Mouse (Mus musculus): ENCODE measurements at regions not wholly inside any gene's neighbourhood (a gene's known extent, or its start where the extent isn't known, plus 50 kb on each side); places are given as distances from the start of the nearest gene placed in this dataset.

GRCm38 (mm10) chr5:75280698-75281097 is 128.6 kb downstream of the Pdgfra start:
- Histone ChIP-seq H3K9ac (no peak overlapping the region), H3K36me3 (no peaks in the 10 kb centered on the region), H3K4me1 (no peaks in the 10 kb centered on the region), H3K4me2 (no peak overlapping the region), H3K4me3 (replicated peaks) (no peak overlapping the region), H3K9me3 (replicated peaks) (no peaks in the 10 kb centered on the region), H3K27ac (no peak overlapping the region), H3K27me3 (no peaks in the 10 kb centered on the region)
- ATAC-seq (replicated peaks; ENCODE audit: low FRiP score), result no peak
- 74% methylated on average over 3 of the region's 3 CpGs for WGBS

- Histone ChIP-seq H3K9ac (no peak overlapping the region), H3K27me3 (no peaks in the 10 kb centered on the region), H3K4me3 (replicated peaks) (no peak overlapping the region), H3K4me1 (no peaks in the 10 kb centered on the region), H3K36me3 (no peaks in the 10 kb centered on the region), H3K27ac (no peak overlapping the region), H3K9me3 (replicated peaks) (no peaks in the 10 kb centered on the region), H3K4me2 (no peak overlapping the region)
- no peak for ATAC-seq (replicated peaks; ENCODE audit: low FRiP score)
- 80% methylated on average over 7 of the region's 7 CpGs for WGBS
These were observed 129.4 kb downstream of the Pdgfra start for GRCm38 (mm10) chr5:75281510-75281909.

- H3K4me1 ChIP-seq, result no peaks in the 10 kb centered on the region
- H3K36me3 ChIP-seq, result no peaks in the 10 kb centered on the region
- no peak for ATAC-seq (replicated peaks; ENCODE audit: low FRiP score)
- no peak overlapping the region for H3K27ac ChIP-seq
- H3K9ac ChIP-seq, result no peak overlapping the region
- H3K4me2 ChIP-seq, result no peak overlapping the region
- H3K27me3 ChIP-seq, result no peaks in the 10 kb centered on the region
- no peak overlapping the region for H3K4me3 ChIP-seq (replicated peaks)
- 58% methylated on average over 4 of the region's 4 CpGs for WGBS
- no peaks in the 10 kb centered on the region for H3K9me3 ChIP-seq (replicated peaks)
These were observed 130.5 kb downstream of the Pdgfra start for GRCm38 (mm10) chr5:75282617-75283016.

- no peak for ATAC-seq (replicated peaks; ENCODE audit: low FRiP score)
- Histone ChIP-seq H3K36me3 (no peaks in the 10 kb centered on the region), H3K9ac (no peak overlapping the region), H3K4me1 (no peaks in the 10 kb centered on the region), H3K9me3 (replicated peaks) (no peaks in the 10 kb centered on the region), H3K4me2 (no peak overlapping the region), H3K4me3 (replicated peaks) (no peak overlapping the region), H3K27ac (no peak overlapping the region), H3K27me3 (no peaks in the 10 kb centered on the region)
- 86% methylated on average over 5 of the region's 5 CpGs for WGBS
These were observed 131.7 kb downstream of the Pdgfra start for GRCm38 (mm10) chr5:75283841-75284240.

GRCm38 (mm10) chr5:75285950-75286349 is 133.9 kb downstream of the Pdgfra start:
- Histone ChIP-seq H3K9me3 (replicated peaks) (no peaks in the 10 kb centered on the region), H3K9ac (no peak overlapping the region), H3K4me3 (replicated peaks) (no peak overlapping the region), H3K4me1 (no peaks in the 10 kb centered on the region), H3K36me3 (no peaks in the 10 kb centered on the region), H3K27me3 (no peaks in the 10 kb centered on the region), H3K4me2 (no peak overlapping the region), H3K27ac (no peak overlapping the region)
- 72% methylated on average over 10 of the region's 10 CpGs for WGBS
- no peak for ATAC-seq (replicated peaks; ENCODE audit: low FRiP score)

GRCm38 (mm10) chr5:75295676-75296075 is 143.6 kb downstream of the Pdgfra start:
- H3K9me3 ChIP-seq (replicated peaks), result no peaks in the 10 kb centered on the region

GRCm38 (mm10) chr5:75312897-75313296 is 160.8 kb downstream of the Pdgfra start:
- no peak overlapping the region for H3K4me3 ChIP-seq (replicated peaks)
- no peak overlapping the region for H3K27ac ChIP-seq
- H3K36me3 ChIP-seq, result no peaks in the 10 kb centered on the region
- no peaks in the 10 kb centered on the region for H3K9me3 ChIP-seq (replicated peaks)
- ATAC-seq (replicated peaks; ENCODE audit: low FRiP score), result no peak
- no peak overlapping the region for H3K9ac ChIP-seq
- WGBS, result 86% methylated on average over 1 of the region's 1 CpGs
- H3K4me1 ChIP-seq, result no peaks in the 10 kb centered on the region
- no peaks in the 10 kb centered on the region for H3K27me3 ChIP-seq
- no peak overlapping the region for H3K4me2 ChIP-seq

More at GRCm38 (mm10) chr5:75295676-75296075, 143.6 kb downstream of the Pdgfra start:
- H3K4me2 ChIP-seq, result no peak overlapping the region
- WGBS, result 79% methylated on average over 2 of the region's 2 CpGs
- no peaks in the 10 kb centered on the region for H3K4me1 ChIP-seq
- H3K27me3 ChIP-seq, result no peaks in the 10 kb centered on the region
- H3K36me3 ChIP-seq, result no peaks in the 10 kb centered on the region
- H3K4me3 ChIP-seq (replicated peaks), result no peak overlapping the region
- H3K27ac ChIP-seq, result no peak overlapping the region
- no peak overlapping the region for H3K9ac ChIP-seq
- ATAC-seq (replicated peaks; ENCODE audit: low FRiP score), result no peak

GRCm38 (mm10) chr5:75315956-75316355 is 163.9 kb downstream of the Pdgfra start:
- Histone ChIP-seq H3K9ac (no peak overlapping the region), H3K9me3 (replicated peaks) (no peaks in the 10 kb centered on the region), H3K4me1 (no peaks in the 10 kb centered on the region), H3K36me3 (no peaks in the 10 kb centered on the region), H3K4me3 (replicated peaks) (no peak overlapping the region), H3K27ac (no peak overlapping the region), H3K4me2 (no peak overlapping the region), H3K27me3 (no peaks in the 10 kb centered on the region)
- WGBS, result 79% methylated on average over 1 of the region's 1 CpGs
- no peak for ATAC-seq (replicated peaks; ENCODE audit: low FRiP score)

GRCm38 (mm10) chr5:75320536-75320935 is 168.4 kb downstream of the Pdgfra start:
- Histone ChIP-seq H3K4me1 (no peaks in the 10 kb centered on the region), H3K4me3 (replicated peaks) (no peak overlapping the region), H3K27ac (no peak overlapping the region), H3K9ac (no peak overlapping the region), H3K9me3 (replicated peaks) (no peaks in the 10 kb centered on the region), H3K27me3 (no peaks in the 10 kb centered on the region), H3K4me2 (no peak overlapping the region), H3K36me3 (no peaks in the 10 kb centered on the region)
- 59% methylated on average over 2 of the region's 2 CpGs for WGBS
- no peak for ATAC-seq (replicated peaks; ENCODE audit: low FRiP score)

- H3K4me1 ChIP-seq, result peaks cover 11% of the 10 kb centered on the region; the same call in 1 of the 2 replicates
- H3K9ac ChIP-seq, result no peak overlapping the region
- ATAC-seq (replicated peaks; ENCODE audit: low FRiP score), result no peak
- no peaks in the 10 kb centered on the region for H3K36me3 ChIP-seq
- no peak overlapping the region for H3K4me2 ChIP-seq
- 83% methylated on average over 3 of the region's 3 CpGs for WGBS
- no peak overlapping the region for H3K27ac ChIP-seq
- no peaks in the 10 kb centered on the region for H3K27me3 ChIP-seq
- H3K9me3 ChIP-seq (replicated peaks), result no peaks in the 10 kb centered on the region
- no peak overlapping the region for H3K4me3 ChIP-seq (replicated peaks)
These were observed 182.0 kb downstream of the Pdgfra start for GRCm38 (mm10) chr5:75334050-75334449.

- H3K27me3 ChIP-seq, result no peaks in the 10 kb centered on the region
- H3K36me3 ChIP-seq, result no peaks in the 10 kb centered on the region
- no peak overlapping the region for H3K4me2 ChIP-seq
- no peak overlapping the region for H3K4me3 ChIP-seq (replicated peaks)
- ATAC-seq (replicated peaks; ENCODE audit: low FRiP score), result no peak
- H3K4me1 ChIP-seq, result peaks cover 11% of the 10 kb centered on the region; the same call in 1 of the 2 replicates
- WGBS, result 79% methylated on average over 11 of the region's 11 CpGs
- no peak overlapping the region for H3K9ac ChIP-seq
- no peaks in the 10 kb centered on the region for H3K9me3 ChIP-seq (replicated peaks)
- no peak overlapping the region for H3K27ac ChIP-seq
These were observed 184.4 kb downstream of the Pdgfra start for GRCm38 (mm10) chr5:75336454-75336853.

GRCm38 (mm10) chr5:75338439-75338838 is 186.3 kb downstream of the Pdgfra start:
- H3K4me1 ChIP-seq, result peaks cover 11% of the 10 kb centered on the region; the same call in 1 of the 2 replicates
- H3K4me3 ChIP-seq (replicated peaks), result no peak overlapping the region
- H3K27ac ChIP-seq, result no peak overlapping the region
- H3K27me3 ChIP-seq, result no peaks in the 10 kb centered on the region
- ATAC-seq (replicated peaks; ENCODE audit: low FRiP score), result no peak
- WGBS, result 82% methylated on average over 11 of the region's 11 CpGs
- no peak overlapping the region for H3K4me2 ChIP-seq
- H3K9me3 ChIP-seq (replicated peaks), result no peaks in the 10 kb centered on the region
- no peaks in the 10 kb centered on the region for H3K36me3 ChIP-seq
- no peak overlapping the region for H3K9ac ChIP-seq

GRCm38 (mm10) chr5:75342599-75342998 is 190.5 kb downstream of the Pdgfra start:
- no peak overlapping the region for H3K27ac ChIP-seq
- H3K4me1 ChIP-seq, result no peaks in the 10 kb centered on the region
- no peak overlapping the region for H3K4me3 ChIP-seq (replicated peaks)
- no peak overlapping the region for H3K4me2 ChIP-seq
- H3K9ac ChIP-seq, result no peak overlapping the region
- ATAC-seq (replicated peaks; ENCODE audit: low FRiP score), result no peak
- 89% methylated on average over 7 of the region's 7 CpGs for WGBS
- no peaks in the 10 kb centered on the region for H3K36me3 ChIP-seq
- H3K9me3 ChIP-seq (replicated peaks), result no peaks in the 10 kb centered on the region
- H3K27me3 ChIP-seq, result no peaks in the 10 kb centered on the region
